Mouse (Mus musculus) heart, postnatal 0 days (tissue): ENCODE data around the gene Tmprss6.

ENCODE experiments used
- CTCF ChIP-seq: IDR thresholded peaks from 2 replicates; pipeline ENCODE4 v1.5.1; 2016; ENCODE audit warnings: antibody characterized with exemption, control low read depth, low read depth
- EP300 ChIP-seq: IDR thresholded peaks from 2 replicates; pipeline ENCODE4 v1.6.1; 2016; ENCODE audit warnings: antibody characterized with exemption, low read depth

- TF ChIP-seq CTCF (no peak), EP300 (no peak)
These were observed 35.6 kb upstream of the Tmprss6 start for GRCm38 (mm10) chr15:78504013-78504412.
